Mouse (Mus musculus) MEL (cell line): ENCODE measurements around the gene Ebf3. TPM values are rescaled to one million over a fixed set of nuclear protein-coding genes. Genes with fewer than 3 reads are reported as not detected.

ENCODE experiments used
- DNase-seq: peaks from one replicate; pipeline ENCODE4 v3.0.0; 2011; ENCODE audit warnings: low read depth, low spot score
- H3K27ac ChIP-seq: 2 replicates; pipeline ENCODE4 v1.5.1; 2012; ENCODE audit warnings: low read depth, mild to moderate bottlenecking, control low read depth, low read length, moderate library complexity; ENCODE audit not compliant: control insufficient read depth
- H3K27me3 ChIP-seq, 2 experiments: fragments of 150-350 bp in 1 of 2; sonication (generic) in 1 of 2; 2 replicates each; pipeline ENCODE4 v1.6.1; 2012; ENCODE audit warnings: low read length in 2 of 2, mild to moderate bottlenecking in 2 of 2, improper control_type of control experiment in 1 of 2, moderate library complexity in 1 of 2; ENCODE audit not compliant: insufficient read depth in 2 of 2, control insufficient read depth in 1 of 2
- H3K36me3 ChIP-seq, 2 experiments: 2 replicates each; pipeline ENCODE4 v1.6.1; 2012 to 2014; ENCODE audit warnings: low read length in 2 of 2, improper control_type of control experiment in 1 of 2, inconsistent platforms in 1 of 2, mild to moderate bottlenecking in 1 of 2; ENCODE audit not compliant: insufficient read depth in 2 of 2, control insufficient read depth in 1 of 2
- H3K4me1 ChIP-seq, 2 experiments: fragments of 150-350 bp in 1 of 2; sonication (generic) in 1 of 2; 2 replicates each; pipeline ENCODE4 v1.6.1; 2012; ENCODE audit warnings: low read length in 2 of 2, improper control_type of control experiment in 1 of 2, mild to moderate bottlenecking in 1 of 2; ENCODE audit not compliant: insufficient read depth in 2 of 2, control insufficient read depth in 1 of 2
- H3K4me3 ChIP-seq, 2 experiments: fragments of 150-350 bp in 1 of 2; sonication (generic) in 1 of 2; 2 replicates each; pipeline ENCODE4 v1.5.1; 2012; ENCODE audit warnings: low read depth in 2 of 2, low read length in 2 of 2, mild to moderate bottlenecking in 2 of 2, moderate library complexity in 2 of 2, control low read depth in 1 of 2, improper control_type of control experiment in 1 of 2; ENCODE audit not compliant: control insufficient read depth in 1 of 2, insufficient read depth in 1 of 2
- H3K79me2 ChIP-seq: 2 replicates; pipeline ENCODE4 v1.6.1; 2012; ENCODE audit warnings: mild to moderate bottlenecking, low read length, moderate library complexity; ENCODE audit not compliant: control insufficient read depth, poor library complexity, insufficient read depth
- H3K9ac ChIP-seq: 2 replicates; pipeline ENCODE4 v1.6.1; 2012; ENCODE audit warnings: low read depth, mild to moderate bottlenecking, control low read depth, low read length, moderate library complexity; ENCODE audit not compliant: control insufficient read depth, poor library complexity, severe bottlenecking
- H3K9me3 ChIP-seq: fragments of 150-350 bp; sonication (generic); replicated peaks from 2 replicates; pipeline ENCODE4 v1.6.1; 2012; ENCODE audit warnings: mild to moderate bottlenecking, low read length, improper control_type of control experiment, moderate library complexity; ENCODE audit not compliant: insufficient read depth
- CHD2 ChIP-seq: IDR thresholded peaks from 2 replicates; pipeline ENCODE4 v1.6.1; 2011; ENCODE audit warnings: low read length, improper control_type of control experiment
- CTCF ChIP-seq, 3 experiments: IDR thresholded peaks in 2 of 3; conservative IDR thresholded peaks in 1 of 3; 2 replicates each; pipeline ENCODE4 v1.5.1; 2011 to 2012; ENCODE audit warnings: low read length in 3 of 3, low read depth in 2 of 3, mild to moderate bottlenecking in 2 of 3, improper control_type of control experiment in 1 of 3, inconsistent platforms in 1 of 3, mixed read lengths in 1 of 3, moderate library complexity in 1 of 3; ENCODE audit not compliant: control insufficient read depth in 1 of 3, insufficient read depth in 1 of 3, poor library complexity in 1 of 3, severe bottlenecking in 1 of 3
- E2F4 ChIP-seq: IDR thresholded peaks from 2 replicates; pipeline ENCODE4 v1.6.1; 2011; ENCODE audit warnings: low read depth, low read length, improper control_type of control experiment, borderline replicate concordance
- ELF1 ChIP-seq: IDR thresholded peaks from 2 replicates; pipeline ENCODE4 v1.6.1; 2014; ENCODE audit warnings: low read depth, mild to moderate bottlenecking, inconsistent platforms, low read length, improper control_type of control experiment, moderate library complexity
- HCFC1 ChIP-seq: IDR thresholded peaks from 2 replicates; pipeline ENCODE4 v1.6.1; 2012; ENCODE audit warnings: low read depth, mild to moderate bottlenecking, inconsistent platforms, low read length, improper control_type of control experiment, moderate library complexity
- KAT2A ChIP-seq: conservative IDR thresholded peaks from 2 replicates; pipeline ENCODE4 v1.6.1; 2012; ENCODE audit warnings: low read depth, low read length, improper control_type of control experiment, inconsistent platforms
- MAFK ChIP-seq: IDR thresholded peaks from 2 replicates; pipeline ENCODE4 v1.6.1; 2011; ENCODE audit warnings: low read depth, mild to moderate bottlenecking, low read length, improper control_type of control experiment, borderline replicate concordance
- MAZ ChIP-seq: IDR thresholded peaks from 2 replicates; pipeline ENCODE4 v1.6.1; 2012; ENCODE audit warnings: low read depth, mild to moderate bottlenecking, inconsistent platforms, low read length, improper control_type of control experiment
- MEF2A ChIP-seq: IDR thresholded peaks from 2 replicates; pipeline ENCODE4 v1.6.1; 2014; ENCODE audit warnings: low read depth, mild to moderate bottlenecking, inconsistent platforms, low read length, improper control_type of control experiment; ENCODE audit not compliant: poor library complexity, insufficient replicate concordance, severe bottlenecking; ENCODE audit errors: extremely low read depth
- MYC ChIP-seq: IDR thresholded peaks from 2 replicates; pipeline ENCODE4 v1.6.1; 2011; ENCODE audit warnings: low read depth, mild to moderate bottlenecking, low read length, improper control_type of control experiment, moderate library complexity
- POLR2AphosphoS2 ChIP-seq: IDR thresholded peaks from 2 replicates; pipeline ENCODE4 v1.6.1; 2011; ENCODE audit warnings: low read length, improper control_type of control experiment
- SIN3A ChIP-seq: IDR thresholded peaks from 2 replicates; pipeline ENCODE4 v1.6.1; 2012; ENCODE audit warnings: low read length, improper control_type of control experiment, inconsistent platforms
- TCF12 ChIP-seq: IDR thresholded peaks from 2 replicates; pipeline ENCODE4 v1.6.1; 2014; ENCODE audit warnings: low read depth, mild to moderate bottlenecking, inconsistent platforms, low read length, improper control_type of control experiment, moderate library complexity
- USF1 ChIP-seq: IDR thresholded peaks from 2 replicates; pipeline ENCODE4 v1.6.1; 2014; ENCODE audit warnings: low read depth, mild to moderate bottlenecking, inconsistent platforms, low read length, improper control_type of control experiment, moderate library complexity
- ZC3H11A ChIP-seq: IDR thresholded peaks from 2 replicates; pipeline ENCODE4 v1.6.1; 2012; ENCODE audit warnings: low read depth, mild to moderate bottlenecking, inconsistent platforms, low read length, improper control_type of control experiment
- ZMIZ1 ChIP-seq: IDR thresholded peaks from 2 replicates; pipeline ENCODE4 v1.6.1; 2012; ENCODE audit warnings: low read depth, mild to moderate bottlenecking, inconsistent platforms, low read length, improper control_type of control experiment, moderate library complexity
- polyA plus RNA-seq, 2 experiments: library from polyadenylated mRNA; stranded (reverse) in 1 of 2; unstranded in 1 of 2; fragments of >175 nt in 1 of 2; fragments of >200 nt in 1 of 2; gene quantifications; 2 replicates each; pipeline versions ENCODE4 v1.2.1 to v1.2.4; 2012; ENCODE audit warnings: low replicate concordance in 2 of 2, low read depth in 1 of 2; ENCODE audit not compliant: insufficient read length in 2 of 2, insufficient read depth in 1 of 2, missing spikeins in 1 of 2
- total RNA-seq: library from RNA; depleted of rRNA; stranded (reverse); fragments of 300-350 nt; gene quantifications from 2 replicates; pipeline ENCODE4 v1.2.3, GENCODE M21; 2012

Gene Ebf3
- total and polyA plus RNA-seq, 3 experiments: not detected

- TF ChIP-seq E2F4 (no peak), ZC3H11A (no peak), POLR2AphosphoS2 (no peak), CHD2 (no peak)
- H3K9ac ChIP-seq: no peak overlapping the region
- no peaks in the 10 kb centered on the region for H3K4me1 ChIP-seq
- H3K9me3 ChIP-seq: no peaks in the 10 kb centered on the region
- no peaks in the 10 kb centered on the region for H3K27me3 ChIP-seq
- H3K4me3 ChIP-seq: no peak overlapping the region
- H3K36me3 ChIP-seq: no peaks in the 10 kb centered on the region
- H3K79me2 ChIP-seq: no peaks in the 10 kb centered on the region
- H3K27ac ChIP-seq: no peak overlapping the region
- no peak for DNase-seq
Measured at GRCm38 (mm10) chr7:137316181-137316925, 2.1 kb upstream of the Ebf3 start.

GRCm38 (mm10) chr7:137315544-137315940 is 1.3 kb upstream of the Ebf3 start:
- Histone ChIP-seq H3K4me3 (no peak overlapping the region), H3K4me1 (no peaks in the 10 kb centered on the region), H3K9me3 (no peaks in the 10 kb centered on the region), H3K36me3 (no peaks in the 10 kb centered on the region), H3K9ac (no peak overlapping the region), H3K79me2 (no peaks in the 10 kb centered on the region), H3K27ac (no peak overlapping the region), H3K27me3 (no peaks in the 10 kb centered on the region)
- no peak for DNase-seq
- TF ChIP-seq MEF2A (no peak), HCFC1 (no peak), SIN3A (no peak), MAFK (no peak), KAT2A (no peak), ZMIZ1 (no peak), ELF1 (no peak), CTCF (IDR thresholded peaks at IDR 0.05 in 2 of 3, conservative IDR thresholded peaks at IDR 0.05 in 1 of 3; ENCODE audit: control insufficient read depth in 1 of 3, insufficient read depth in 1 of 3, low read depth in 2 of 3, low read length in 3 of 3, poor library complexity in 1 of 3, severe bottlenecking in 1 of 3) (no peak)

GRCm38 (mm10) chr7:137314710-137315543 is 682 bp upstream of the Ebf3 start:
- Histone ChIP-seq H3K4me3 (no peak overlapping the region), H3K9ac (no peak overlapping the region), H3K27ac (no peak overlapping the region), H3K36me3 (no peaks in the 10 kb centered on the region), H3K9me3 (no peaks in the 10 kb centered on the region), H3K79me2 (no peaks in the 10 kb centered on the region), H3K4me1 (no peaks in the 10 kb centered on the region), H3K27me3 (no peaks in the 10 kb centered on the region)
- no peak for DNase-seq
- TF ChIP-seq MAZ (no peak), MYC (no peak), CHD2 (no peak), USF1 (no peak), CTCF (IDR thresholded peaks at IDR 0.05 in 2 of 3, conservative IDR thresholded peaks at IDR 0.05 in 1 of 3; ENCODE audit: control insufficient read depth in 1 of 3, insufficient read depth in 1 of 3, low read depth in 2 of 3, low read length in 3 of 3, poor library complexity in 1 of 3, severe bottlenecking in 1 of 3) (no peak), TCF12 (no peak)
